Mouse (Mus musculus) thymus, adult 18-20 months (tissue): ENCODE results near the gene 2410141K09Rik.
"Not testable (repeated sequence)": the region's sequence is repeated elsewhere in the genome, so short reads cannot be mapped to it uniquely, and the experiment has no call there.

ENCODE experiments used
- DNase-seq, 2 experiments: peaks; one replicate each; pipeline ENCODE4 v3.0.0; 2022; ENCODE audit warnings: mixed read lengths in 2 of 2

Gene 2410141K09Rik

DNA sequence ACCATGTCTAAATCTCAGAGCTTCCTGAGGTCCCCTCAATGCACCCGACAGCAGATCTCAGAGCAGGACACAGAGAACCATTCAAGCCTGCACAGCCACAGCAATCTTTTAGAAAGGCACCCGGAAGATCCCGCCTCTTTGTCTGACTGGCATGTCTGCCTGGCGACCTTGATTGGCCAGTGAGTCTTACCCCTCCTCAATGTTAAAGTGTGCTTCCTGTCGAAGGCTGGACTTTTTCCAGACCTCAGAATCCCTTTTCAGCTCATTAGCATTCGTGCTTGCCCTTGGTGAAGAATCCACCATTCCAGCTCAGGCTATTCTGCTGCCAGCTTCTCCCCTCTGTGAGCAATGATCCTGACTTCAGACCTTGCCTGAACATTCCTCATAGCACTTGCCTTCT is at the start of gene 2410141K09Rik:
Gene 2410141K09Rik, minus strand, starts transcription at position 101 of the 400 bp plus-strand sequence.
- DNase-seq, result not testable (repeated sequence)

DNA sequence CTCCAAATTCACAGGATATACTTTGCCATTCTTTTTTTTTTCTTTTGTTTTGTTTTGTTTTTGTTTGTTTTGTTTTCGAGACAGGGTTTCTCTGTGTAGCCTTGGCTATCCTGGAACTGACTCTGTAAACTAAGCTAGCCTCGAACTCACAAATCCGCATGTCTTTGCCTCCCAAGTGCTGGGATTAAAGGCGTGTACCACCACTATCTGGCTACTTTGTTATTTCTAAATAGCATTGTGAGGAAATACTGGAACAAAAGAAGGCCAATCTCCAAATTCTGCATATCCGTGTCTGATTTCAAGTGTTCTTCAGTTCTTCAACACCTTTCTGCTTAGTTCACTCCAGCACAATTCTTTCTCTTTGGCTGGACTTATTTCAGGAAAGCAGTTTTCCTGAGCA is 14.1 kb downstream of the 2410141K09Rik start:
- not testable (repeated sequence) for DNase-seq

DNA sequence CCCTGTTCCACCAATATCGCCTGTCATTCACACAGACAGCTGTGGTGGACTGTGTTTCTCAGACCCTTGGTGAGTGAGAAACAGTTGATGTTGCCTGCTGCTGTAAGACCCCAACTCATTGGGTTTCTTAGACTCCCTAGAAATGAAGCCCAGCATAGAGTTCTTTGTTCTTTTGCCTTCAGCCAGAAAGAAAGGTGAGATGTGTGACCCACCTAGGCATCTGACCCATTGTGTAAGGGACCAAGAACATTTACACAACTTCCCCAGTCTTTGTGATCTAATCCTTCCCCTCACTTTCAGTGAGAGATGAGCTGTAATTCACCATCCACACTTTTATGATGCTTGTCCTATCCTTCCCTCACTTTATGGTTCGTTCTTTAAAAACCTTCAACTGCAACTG is 26.0 kb downstream of the 2410141K09Rik start:
- DNase-seq, result not testable (repeated sequence)
